Mouse (Mus musculus) forebrain, embryonic 13.5 days (tissue): ENCODE results near the gene Cmss1. TPM values are rescaled to one million over a fixed set of nuclear protein-coding genes. Genes with fewer than 3 reads are reported as not detected.

Experiments used
- ATAC-seq: fragments of 200-750 bp; cut with Nextera tagmentation; 2 replicates; pipeline ENCODE4 v1.8.0; 2017
- H3K27ac ChIP-seq: fragments of 300-500 bp; sonication (generic); 2 replicates; pipeline ENCODE4 v1.5.1; 2015; ENCODE audit warnings: inconsistent platforms, mild to moderate bottlenecking, moderate library complexity
- H3K27me3 ChIP-seq: fragments of 300-500 bp; sonication (generic); 2 replicates; pipeline ENCODE4 v1.6.1; 2015; ENCODE audit warnings: mild to moderate bottlenecking, inconsistent platforms
- H3K36me3 ChIP-seq: fragments of 300-500 bp; sonication (generic); 2 replicates; pipeline ENCODE4 v1.6.1; 2015; ENCODE audit warnings: mild to moderate bottlenecking, inconsistent platforms; ENCODE audit not compliant: poor library complexity, severe bottlenecking
- H3K4me1 ChIP-seq: fragments of 300-500 bp; sonication (generic); 2 replicates; pipeline ENCODE4 v1.6.1; 2015; ENCODE audit warnings: inconsistent platforms
- H3K4me2 ChIP-seq: fragments of 300-500 bp; sonication (generic); 2 replicates; pipeline ENCODE4 v1.6.1; 2015; ENCODE audit warnings: inconsistent platforms, mild to moderate bottlenecking, moderate library complexity
- H3K4me3 ChIP-seq: fragments of 300-500 bp; sonication (generic); 2 replicates; pipeline ENCODE4 v1.5.1; 2015; ENCODE audit warnings: mild to moderate bottlenecking, inconsistent platforms
- H3K9ac ChIP-seq: fragments of 300-500 bp; sonication (generic); 2 replicates; pipeline ENCODE4 v1.6.1; 2015; ENCODE audit warnings: mild to moderate bottlenecking, inconsistent platforms
- H3K9me3 ChIP-seq: fragments of 300-500 bp; sonication (generic); replicated peaks from 2 replicates; pipeline ENCODE4 v1.6.1; 2016; ENCODE audit warnings: inconsistent platforms
- WGBS: fragments of 180-500 bp; shearing (Covaris S2); methylation state at CpG from one replicate; pipeline ENCODE4 v1.1.7; 2015; 5-methylcytosine and 5-hydroxymethylcytosine counted together
- polyA plus RNA-seq: library from polyadenylated mRNA; unstranded; fragments of >200 nt; fragmentation: Nextera tagmentation; extraction: Ambion mirVana; gene quantifications from 2 replicates; pipeline ENCODE4 v1.2.1, GENCODE M21; 2015

The Cmss1 gene
- polyA plus RNA-seq, 1 experiment from 2014 or later = 45.2 TPM

DNA sequence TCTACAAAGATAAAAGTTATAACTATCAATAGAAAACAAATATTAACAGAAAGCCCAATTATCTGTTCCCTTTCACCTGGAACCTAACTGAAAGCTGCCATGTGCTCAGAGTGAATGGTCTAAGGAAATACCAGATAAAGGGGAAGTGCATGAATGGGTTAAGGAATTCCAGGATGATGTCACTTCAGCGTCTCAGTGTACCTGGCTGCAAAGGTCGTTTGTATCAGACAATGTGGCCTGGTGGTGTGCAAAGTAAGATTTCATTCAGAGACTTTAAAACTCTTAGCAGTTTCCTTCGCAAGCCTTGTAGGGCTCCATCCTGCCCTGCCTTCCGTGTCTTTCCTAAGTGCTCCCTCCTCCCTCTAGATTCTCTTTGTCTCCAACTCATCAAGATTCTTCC, 173.5 kb downstream of the Cmss1 start:
- H3K4me2 ChIP-seq = no peak overlapping the region
- no peak overlapping the region for H3K9ac ChIP-seq
- H3K4me1 ChIP-seq = peaks cover 10% of the 10 kb centered on the region
- no peak overlapping the region for H3K4me3 ChIP-seq
- H3K27ac ChIP-seq = no peak overlapping the region
- no peak for ATAC-seq
- WGBS = 74% methylated on average over 4 of the region's 4 CpGs
- no peaks in the 10 kb centered on the region for H3K27me3 ChIP-seq
- H3K9me3 ChIP-seq = no peaks in the 10 kb centered on the region
- H3K36me3 ChIP-seq = no peaks in the 10 kb centered on the region

DNA sequence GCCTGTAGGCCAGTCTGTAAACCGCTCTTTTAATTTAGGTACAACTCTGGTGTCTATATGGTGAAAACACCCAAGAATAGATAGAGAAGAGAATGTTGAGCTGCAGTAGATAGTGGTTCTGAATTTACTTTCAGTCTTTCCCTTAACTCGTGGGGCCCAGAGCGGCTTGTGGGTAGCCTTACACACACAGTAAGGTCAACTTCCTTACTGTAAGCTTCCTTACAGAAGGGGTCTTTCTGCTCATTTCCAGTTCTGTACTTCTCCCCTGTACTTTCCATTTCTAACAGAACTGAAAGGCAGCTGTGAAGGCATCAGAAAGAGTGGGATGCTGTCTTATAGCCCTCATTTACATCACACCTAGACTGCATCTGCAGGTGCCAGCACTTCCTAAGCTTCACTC, 175.4 kb downstream of the Cmss1 start:
- H3K9ac ChIP-seq = no peak overlapping the region
- ATAC-seq = no peak
- WGBS = 96% methylated on average over 3 of the region's 3 CpGs
- H3K4me1 ChIP-seq = no peaks in the 10 kb centered on the region
- H3K36me3 ChIP-seq = no peaks in the 10 kb centered on the region
- no peak overlapping the region for H3K27ac ChIP-seq
- no peaks in the 10 kb centered on the region for H3K27me3 ChIP-seq
- H3K4me3 ChIP-seq = no peak overlapping the region
- H3K4me2 ChIP-seq = no peak overlapping the region
- H3K9me3 ChIP-seq = no peaks in the 10 kb centered on the region

DNA sequence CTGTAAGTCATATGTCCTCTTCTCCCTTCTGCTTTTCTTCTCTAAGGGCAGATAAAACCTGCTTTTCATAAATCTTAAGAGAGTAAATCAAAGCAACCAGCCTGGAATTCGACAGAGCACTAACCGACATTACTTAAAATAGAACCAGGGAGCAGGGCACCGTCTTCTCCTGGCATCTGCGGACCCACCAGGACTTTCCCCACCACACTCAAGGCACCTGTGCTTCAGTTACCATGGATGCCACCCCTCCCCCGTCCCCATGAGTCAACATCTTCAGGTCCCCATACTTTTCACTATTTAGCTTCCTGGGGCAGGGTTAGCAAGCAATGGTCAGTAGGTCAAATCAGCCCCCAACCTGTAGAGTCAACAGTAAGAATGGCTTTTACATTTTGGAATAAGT, 177.7 kb downstream of the Cmss1 start:
- Histone ChIP-seq H3K4me2 (no peak overlapping the region), H3K9ac (no peak overlapping the region), H3K27ac (no peak overlapping the region), H3K27me3 (no peaks in the 10 kb centered on the region), H3K9me3 (no peaks in the 10 kb centered on the region), H3K36me3 (no peaks in the 10 kb centered on the region), H3K4me1 (no peaks in the 10 kb centered on the region), H3K4me3 (no peak overlapping the region)
- WGBS = 95% methylated on average over 5 of the region's 5 CpGs
- ATAC-seq = no peak

DNA sequence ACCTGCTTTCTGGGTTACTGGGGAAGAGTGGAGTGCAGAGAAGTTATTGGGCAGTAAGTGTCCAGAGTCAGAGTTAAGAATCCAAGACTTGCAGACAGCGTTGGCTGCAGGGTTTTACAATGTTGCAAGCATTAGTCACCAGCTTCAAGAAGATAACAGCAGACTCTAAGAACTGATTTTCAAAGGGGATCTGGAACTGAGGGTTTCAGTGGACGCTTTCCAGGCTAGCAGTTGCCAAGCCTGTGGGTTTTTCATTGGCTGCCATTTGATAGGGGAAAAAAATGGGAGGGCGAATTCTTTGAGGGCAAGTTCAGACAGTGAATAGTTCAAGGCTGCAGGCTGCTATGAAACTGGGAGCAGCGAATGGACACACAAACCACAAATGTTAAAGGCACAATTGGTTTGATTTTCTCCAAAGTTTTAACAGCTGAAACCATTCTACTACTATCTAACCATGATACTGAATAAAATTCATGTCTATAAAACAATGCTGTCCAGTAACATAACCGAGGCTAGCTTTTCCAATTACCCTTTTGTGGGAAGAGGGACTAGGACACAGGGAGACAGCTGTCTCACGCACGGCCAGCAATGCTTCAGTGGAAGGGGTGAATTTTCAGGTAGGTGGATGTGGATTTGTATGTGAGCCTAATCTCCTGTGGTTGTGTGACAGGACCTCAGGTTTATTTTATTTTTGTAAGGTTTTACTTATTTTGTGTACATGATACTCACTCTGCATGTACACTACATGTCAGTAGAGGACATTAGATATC, 179.0 kb downstream of the Cmss1 start:
- Histone ChIP-seq H3K4me1 (no peaks in the 10 kb centered on the region), H3K36me3 (no peaks in the 10 kb centered on the region), H3K27ac (no peak overlapping the region), H3K4me2 (no peak overlapping the region), H3K9ac (no peak overlapping the region), H3K9me3 (no peaks in the 10 kb centered on the region), H3K27me3 (no peaks in the 10 kb centered on the region), H3K4me3 (no peak overlapping the region)
- WGBS = 86% methylated on average over 7 of the region's 7 CpGs
- no peak for ATAC-seq

DNA sequence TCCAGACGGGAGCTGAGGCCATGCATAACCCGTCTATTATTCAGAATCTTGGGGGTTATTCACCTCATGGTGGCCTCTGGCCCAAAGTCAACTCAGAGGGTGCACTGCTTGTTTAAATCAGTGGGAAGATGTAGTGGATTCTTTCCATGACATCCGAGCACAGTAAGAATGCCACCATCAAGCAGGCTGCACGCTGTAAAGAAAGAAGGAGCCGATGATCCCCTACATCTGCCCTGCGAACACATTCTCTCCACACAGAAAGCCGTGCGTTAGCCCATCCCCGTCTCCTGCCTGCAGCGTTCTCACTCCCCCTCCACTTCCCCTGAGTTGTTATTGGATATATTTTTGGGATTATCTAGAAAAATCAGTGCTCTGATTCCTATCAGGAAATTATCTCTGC, 180.0 kb downstream of the Cmss1 start:
- Histone ChIP-seq H3K27ac (no peak overlapping the region), H3K4me2 (no peak overlapping the region), H3K4me3 (no peak overlapping the region), H3K27me3 (no peaks in the 10 kb centered on the region), H3K9me3 (no peaks in the 10 kb centered on the region), H3K36me3 (no peaks in the 10 kb centered on the region), H3K4me1 (no peaks in the 10 kb centered on the region), H3K9ac (no peak overlapping the region)
- ATAC-seq = peak; percentile 33; the same call in 1 of the 2 replicates
- WGBS = 74% methylated on average over 10 of the region's 10 CpGs

DNA sequence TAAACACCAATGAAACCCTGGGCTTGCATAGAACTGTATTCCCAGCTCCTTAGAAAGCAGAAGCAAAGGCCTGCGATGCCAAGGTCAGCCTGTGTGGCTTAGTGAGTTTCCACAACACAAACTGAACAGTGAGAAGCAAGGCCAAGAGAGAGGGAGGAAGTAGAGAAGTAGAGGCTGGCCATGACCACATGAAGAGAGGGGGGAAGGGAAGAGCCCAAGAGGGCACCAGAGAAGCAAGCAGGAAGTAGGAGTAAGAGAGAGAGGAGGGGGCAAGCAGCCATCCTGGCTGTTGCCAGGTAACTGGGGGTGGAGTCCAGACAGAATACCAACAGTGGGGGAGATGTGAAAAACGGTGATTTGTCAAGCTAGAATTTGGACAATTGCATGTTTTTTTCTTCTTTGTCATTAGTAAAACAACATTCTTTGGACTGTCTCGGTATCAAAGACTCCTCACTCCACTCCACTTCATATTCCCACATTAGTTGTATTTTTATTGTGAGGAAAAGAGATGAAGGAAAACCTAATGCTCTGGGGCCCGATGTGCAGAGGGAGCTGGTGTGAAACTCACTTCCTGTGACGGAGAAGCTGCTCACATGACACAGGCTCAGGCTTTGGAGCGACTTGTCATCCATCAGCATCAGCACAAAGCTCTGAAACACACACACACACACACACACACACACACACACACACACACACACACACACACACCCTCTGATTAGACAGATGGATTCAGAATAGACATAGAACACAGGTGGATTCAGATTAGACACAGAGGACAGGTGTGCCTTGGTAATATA, 183.5 kb downstream of the Cmss1 start:
- no peak overlapping the region for H3K27ac ChIP-seq
- H3K9ac ChIP-seq = no peak overlapping the region
- ATAC-seq = no peak
- H3K4me1 ChIP-seq = no peaks in the 10 kb centered on the region
- H3K9me3 ChIP-seq = no peaks in the 10 kb centered on the region
- H3K27me3 ChIP-seq = no peaks in the 10 kb centered on the region
- no peak overlapping the region for H3K4me2 ChIP-seq
- 63% methylated on average over 6 of the region's 6 CpGs for WGBS
- no peaks in the 10 kb centered on the region for H3K36me3 ChIP-seq
- no peak overlapping the region for H3K4me3 ChIP-seq

DNA sequence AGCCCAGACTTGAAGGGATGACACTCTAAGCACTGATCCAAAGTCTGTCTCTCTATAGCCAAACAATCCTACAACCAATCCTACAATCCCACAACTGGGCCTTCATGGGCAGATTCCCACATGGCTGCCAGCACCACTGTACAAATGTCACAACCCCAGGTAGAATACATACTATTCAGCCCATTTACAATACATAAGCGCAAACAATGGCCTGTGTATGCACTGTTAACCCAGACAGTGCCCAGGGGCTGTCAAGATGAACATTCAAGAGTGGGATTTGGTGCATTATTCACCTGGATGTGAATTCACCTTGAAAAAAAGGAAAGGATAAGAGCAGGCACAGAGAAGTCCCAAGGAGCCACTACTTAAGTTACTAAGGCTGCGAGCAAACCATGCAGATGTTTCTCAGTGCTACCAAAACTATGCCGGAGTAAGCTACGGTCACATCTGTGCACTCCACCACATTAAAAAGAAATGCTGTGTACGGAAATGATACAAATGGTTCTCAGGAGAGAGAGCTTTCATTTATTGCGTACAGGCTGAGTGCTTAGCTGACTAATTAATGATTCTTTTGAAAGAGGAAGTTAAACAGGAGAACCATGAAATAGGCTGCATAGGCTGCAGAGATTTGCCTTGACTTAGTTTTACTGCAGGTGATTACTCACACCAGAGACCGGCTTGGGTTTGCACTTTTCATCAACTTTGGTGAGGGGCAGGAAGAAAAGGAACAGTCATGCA, 184.8 kb downstream of the Cmss1 start:
- H3K4me3 ChIP-seq = no peak overlapping the region
- no peaks in the 10 kb centered on the region for H3K4me1 ChIP-seq
- H3K9ac ChIP-seq = no peak overlapping the region
- no peaks in the 10 kb centered on the region for H3K36me3 ChIP-seq
- no peaks in the 10 kb centered on the region for H3K27me3 ChIP-seq
- no peaks in the 10 kb centered on the region for H3K9me3 ChIP-seq
- no peak overlapping the region for H3K4me2 ChIP-seq
- WGBS = 73% methylated on average over 7 of the region's 7 CpGs
- ATAC-seq = no peak
- no peak overlapping the region for H3K27ac ChIP-seq

DNA sequence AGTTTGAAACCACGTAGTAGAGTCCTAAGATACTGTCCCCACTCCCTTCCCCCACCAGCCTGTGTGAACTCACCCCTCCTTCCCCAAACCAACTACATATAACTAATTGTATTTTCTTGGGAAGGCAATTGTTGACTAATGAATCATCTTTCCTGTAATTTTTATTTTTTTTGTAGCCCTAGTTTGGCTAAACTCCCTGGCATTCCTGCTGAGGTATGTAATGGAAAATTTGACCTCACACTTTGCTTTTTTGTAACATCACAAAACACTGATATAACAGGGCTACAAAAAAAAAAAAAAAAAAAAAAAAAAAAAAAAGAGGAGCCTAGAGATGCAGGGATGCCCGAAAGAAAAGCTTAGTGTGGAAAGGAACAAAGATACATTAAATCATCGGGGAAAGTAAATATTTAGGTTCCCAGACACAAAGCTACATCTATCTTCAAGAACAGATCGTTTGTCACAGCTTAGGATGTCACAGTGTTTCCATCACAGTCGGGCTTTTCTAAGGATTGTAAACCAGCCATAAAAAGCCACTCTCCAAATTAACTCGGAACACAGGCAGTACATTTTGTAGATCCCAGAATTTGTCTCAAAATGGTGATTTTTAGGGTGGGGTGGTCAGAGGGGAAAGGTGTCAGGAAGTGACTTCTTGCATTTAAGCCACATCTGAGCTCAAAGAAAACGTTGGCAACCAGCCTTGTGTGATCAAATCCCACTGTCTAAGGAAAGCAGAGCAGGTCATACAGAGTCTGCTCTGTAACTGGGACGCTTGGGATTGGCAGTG, 185.7 kb downstream of the Cmss1 start:
- ATAC-seq = no peak
- no peak overlapping the region for H3K4me2 ChIP-seq
- H3K27me3 ChIP-seq = no peaks in the 10 kb centered on the region
- H3K27ac ChIP-seq = no peak overlapping the region
- 0 out of 2 replicates have a peak, but pooled peaks cover 2% of the 10 kb centered on the region for H3K4me1 ChIP-seq
- H3K36me3 ChIP-seq = no peaks in the 10 kb centered on the region
- H3K9ac ChIP-seq = no peak overlapping the region
- H3K4me3 ChIP-seq = no peak overlapping the region
- WGBS = 64% methylated on average over 8 of the region's 8 CpGs
- no peaks in the 10 kb centered on the region for H3K9me3 ChIP-seq

DNA sequence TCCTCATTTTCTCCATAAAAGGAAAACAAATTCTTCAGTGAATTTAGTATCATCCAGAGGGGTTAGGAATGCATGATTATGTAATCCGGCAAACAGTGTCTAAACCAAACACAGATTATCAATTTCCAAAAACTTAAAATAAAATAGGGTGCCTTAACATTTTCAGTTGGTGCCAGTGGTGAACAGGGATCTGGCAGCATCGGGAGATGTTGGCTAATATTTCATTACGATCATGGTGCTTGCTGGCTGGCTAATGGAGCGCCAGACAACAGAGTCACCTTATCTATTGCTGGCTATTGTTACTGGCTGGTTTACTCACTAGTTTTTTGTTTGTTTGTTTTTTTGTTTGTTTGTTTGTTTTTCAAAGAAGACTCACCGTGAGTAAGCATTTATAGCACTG, 186.8 kb downstream of the Cmss1 start:
- H3K27ac ChIP-seq = no peak overlapping the region
- no peak for ATAC-seq

DNA sequence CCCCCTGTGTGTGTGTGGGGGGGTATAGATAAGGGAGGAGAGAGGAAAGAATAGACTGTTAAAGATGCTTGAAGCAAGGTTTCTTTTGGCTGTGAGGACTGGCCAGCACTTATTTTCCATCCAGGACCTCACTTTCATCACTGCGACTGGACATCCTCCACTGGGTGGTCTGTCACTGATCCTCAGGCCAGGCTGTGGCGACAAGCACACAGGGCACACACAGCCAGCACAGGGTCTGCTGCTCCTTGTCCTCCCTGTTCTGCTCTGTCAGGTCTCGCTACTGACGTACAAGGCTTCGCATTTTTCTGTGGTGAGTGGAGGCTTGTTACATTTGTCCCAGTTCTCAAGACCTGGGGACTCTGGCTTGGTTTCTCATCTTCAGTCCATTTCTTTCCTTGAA, 187.3 kb downstream of the Cmss1 start:
- Histone ChIP-seq H3K36me3 (no peaks in the 10 kb centered on the region), H3K27ac (no peak overlapping the region), H3K9ac (no peak overlapping the region), H3K27me3 (no peaks in the 10 kb centered on the region), H3K9me3 (no peaks in the 10 kb centered on the region), H3K4me2 (no peak overlapping the region), H3K4me3 (no peak overlapping the region), H3K4me1 (0 out of 2 replicates have a peak, but pooled peaks cover 2% of the 10 kb centered on the region)
- no peak for ATAC-seq
- 76% methylated on average over 5 of the region's 5 CpGs for WGBS

More for the DNA sequence above, 186.8 kb downstream of the Cmss1 start:
- Histone ChIP-seq H3K4me1 (0 out of 2 replicates have a peak, but pooled peaks cover 2% of the 10 kb centered on the region), H3K4me3 (no peak overlapping the region), H3K9me3 (no peaks in the 10 kb centered on the region), H3K4me2 (no peak overlapping the region), H3K9ac (no peak overlapping the region), H3K36me3 (no peaks in the 10 kb centered on the region), H3K27me3 (no peaks in the 10 kb centered on the region)
- WGBS = 90% methylated on average over 5 of the region's 5 CpGs

DNA sequence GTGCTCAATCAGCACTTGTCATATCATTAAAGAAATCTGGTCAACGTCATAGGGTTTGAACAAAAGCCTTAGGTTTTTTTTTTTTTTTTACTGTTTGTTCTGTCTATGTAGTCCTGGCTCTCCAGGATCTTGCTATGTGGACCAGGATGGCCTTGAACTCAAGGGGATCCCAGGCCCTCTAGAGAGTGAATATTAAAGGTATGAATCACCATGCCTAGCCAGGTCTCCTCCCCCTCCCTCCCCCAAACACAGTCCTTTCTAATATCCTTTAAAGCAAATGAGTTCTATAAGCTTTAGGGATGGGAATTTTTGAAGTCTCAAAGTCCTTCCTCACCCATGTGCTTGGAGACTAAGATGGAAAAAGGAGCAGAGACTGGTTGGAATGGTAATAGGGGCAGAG, 188.7 kb downstream of the Cmss1 start:
- ATAC-seq = no peak
- no peak overlapping the region for H3K4me2 ChIP-seq
- no peaks in the 10 kb centered on the region for H3K27me3 ChIP-seq
- H3K9ac ChIP-seq = no peak overlapping the region
- no peaks in the 10 kb centered on the region for H3K9me3 ChIP-seq
- WGBS = 79% methylated on average over 1 of the region's 1 CpGs
- no peak overlapping the region for H3K4me3 ChIP-seq
- no peaks in the 10 kb centered on the region for H3K36me3 ChIP-seq
- H3K27ac ChIP-seq = no peak overlapping the region
- 0 out of 2 replicates have a peak, but pooled peaks cover 2% of the 10 kb centered on the region for H3K4me1 ChIP-seq
